Mouse (Mus musculus): ENCODE measurements around the gene Ccdc125. TPM values are rescaled to one million over a fixed set of nuclear protein-coding genes. Genes with fewer than 3 reads are reported as not detected.
A peak's percentile ranks its signal among the peaks of the same experiment; 100 is the strongest.

Ccdc125 gene
- polyA plus RNA-seq, 1 experiment from 2014 or later = 2.9 TPM

GRCm38 (mm10) chr13:100658091-100658490 lies 11.4 kb upstream of the Ccdc125 start:
- no peak overlapping the region for H3K27ac ChIP-seq (ENCODE audit: low read depth, low read length)
- H3K4me3 ChIP-seq (ENCODE audit: low read depth, low read length) = no peak overlapping the region
- H3K9ac ChIP-seq (ENCODE audit: low read length) = no peak overlapping the region
- H3K36me3 ChIP-seq (ENCODE audit: control insufficient read depth, insufficient read depth, low read length) = no peaks in the 10 kb centered on the region
- H3K4me2 ChIP-seq (ENCODE audit: low read depth, low read length, severe bottlenecking) = no peak overlapping the region
- no peaks in the 10 kb centered on the region for H3K27me3 ChIP-seq (ENCODE audit: control insufficient read depth, insufficient read depth, low read length)
- H3K4me1 ChIP-seq (replicated peaks; ENCODE audit: control insufficient read depth, insufficient read depth, low read length) = no peaks in the 10 kb centered on the region
- 94% methylated on average over 5 of the region's 5 CpGs for WGBS
- no peak for ATAC-seq (replicated peaks; ENCODE audit: low FRiP score)
- H3K9me3 ChIP-seq (ENCODE audit: control insufficient read depth, low read length) = no peaks in the 10 kb centered on the region
- DNase-seq (ENCODE audit: low spot score) = no peak

- no peaks in the 10 kb centered on the region for H3K27me3 ChIP-seq (ENCODE audit: control insufficient read depth, insufficient read depth, low read length)
- no peaks in the 10 kb centered on the region for H3K36me3 ChIP-seq (ENCODE audit: control insufficient read depth, insufficient read depth, low read length)
- no peaks in the 10 kb centered on the region for H3K9me3 ChIP-seq (ENCODE audit: control insufficient read depth, low read length)
- no peak overlapping the region for H3K27ac ChIP-seq (ENCODE audit: low read depth, low read length)
- H3K4me3 ChIP-seq (ENCODE audit: low read depth, low read length) = no peak overlapping the region
- DNase-seq (ENCODE audit: low spot score) (peak; percentile 80), ATAC-seq (replicated peaks; ENCODE audit: low FRiP score) (peak; percentile 55; the same call in 1 of the 2 replicates)
- H3K4me2 ChIP-seq (ENCODE audit: low read depth, low read length, severe bottlenecking) = no peak overlapping the region
- no peak overlapping the region for H3K9ac ChIP-seq (ENCODE audit: low read length)
- WGBS = 51% methylated on average over 4 of the region's 4 CpGs
- H3K4me1 ChIP-seq (replicated peaks; ENCODE audit: control insufficient read depth, insufficient read depth, low read length) = no peaks in the 10 kb centered on the region
Measured at GRCm38 (mm10) chr13:100659864-100660456, 9.6 kb upstream of the Ccdc125 start.

GRCm38 (mm10) chr13:100670181-100670741 lies 744 bp downstream of the Ccdc125 start:
- H3K4me1 ChIP-seq (replicated peaks; ENCODE audit: control insufficient read depth, insufficient read depth, low read length) = no peaks in the 10 kb centered on the region
- ATAC-seq (replicated peaks; ENCODE audit: low FRiP score) = no peak
- peak overlapping the region; percentile 57; the same call in 1 of the 2 replicates for H3K9ac ChIP-seq (ENCODE audit: low read length)
- no peaks in the 10 kb centered on the region for H3K9me3 ChIP-seq (ENCODE audit: control insufficient read depth, low read length)
- no peak overlapping the region for H3K27ac ChIP-seq (ENCODE audit: low read depth, low read length)
- 63% methylated on average over 9 of the region's 9 CpGs for WGBS
- H3K36me3 ChIP-seq (ENCODE audit: control insufficient read depth, insufficient read depth, low read length) = peaks cover 3% of the 10 kb centered on the region; the same call in 1 of the 2 replicates
- peak overlapping the region; percentile 86; the same call in 1 of the 2 replicates for H3K4me2 ChIP-seq (ENCODE audit: low read depth, low read length, severe bottlenecking)
- no peak for DNase-seq (ENCODE audit: low spot score)
- H3K27me3 ChIP-seq (ENCODE audit: control insufficient read depth, insufficient read depth, low read length) = no peaks in the 10 kb centered on the region
- H3K4me3 ChIP-seq (ENCODE audit: low read depth, low read length) = peak overlapping the region; percentile 57

- no peak for ATAC-seq (replicated peaks; ENCODE audit: low FRiP score)
- Histone ChIP-seq H3K27me3 (ENCODE audit: control insufficient read depth, insufficient read depth, low read length) (no peaks in the 10 kb centered on the region), H3K4me1 (replicated peaks; ENCODE audit: control insufficient read depth, insufficient read depth, low read length) (no peaks in the 10 kb centered on the region), H3K4me3 (ENCODE audit: low read depth, low read length) (no peak overlapping the region), H3K36me3 (ENCODE audit: control insufficient read depth, insufficient read depth, low read length) (no peaks in the 10 kb centered on the region), H3K27ac (ENCODE audit: low read depth, low read length) (no peak overlapping the region), H3K9me3 (ENCODE audit: control insufficient read depth, low read length) (no peaks in the 10 kb centered on the region), H3K9ac (ENCODE audit: low read length) (no peak overlapping the region), H3K4me2 (ENCODE audit: low read depth, low read length, severe bottlenecking) (no peak overlapping the region)
- WGBS = 89% methylated on average over 15 of the region's 15 CpGs
- DNase-seq (ENCODE audit: low spot score) = peak; percentile 42
Measured at GRCm38 (mm10) chr13:100675936-100676635, 6.6 kb downstream of the Ccdc125 start.

GRCm38 (mm10) chr13:100681615-100682014 lies 12.1 kb downstream of the Ccdc125 start:
- no peaks in the 10 kb centered on the region for H3K4me1 ChIP-seq (replicated peaks; ENCODE audit: control insufficient read depth, insufficient read depth, low read length)
- DNase-seq (ENCODE audit: low spot score) = no peak
- WGBS = 89% methylated on average over 8 of the region's 8 CpGs
- no peaks in the 10 kb centered on the region for H3K27me3 ChIP-seq (ENCODE audit: control insufficient read depth, insufficient read depth, low read length)
- H3K9me3 ChIP-seq (ENCODE audit: control insufficient read depth, low read length) = no peaks in the 10 kb centered on the region
- no peak overlapping the region for H3K9ac ChIP-seq (ENCODE audit: low read length)
- no peak for ATAC-seq (replicated peaks; ENCODE audit: low FRiP score)
- no peak overlapping the region for H3K27ac ChIP-seq (ENCODE audit: low read depth, low read length)
- H3K4me3 ChIP-seq (ENCODE audit: low read depth, low read length) = no peak overlapping the region
- no peak overlapping the region for H3K4me2 ChIP-seq (ENCODE audit: low read depth, low read length, severe bottlenecking)
- no peaks in the 10 kb centered on the region for H3K36me3 ChIP-seq (ENCODE audit: control insufficient read depth, insufficient read depth, low read length)

- H3K27me3 ChIP-seq (ENCODE audit: control insufficient read depth, insufficient read depth, low read length) = no peaks in the 10 kb centered on the region
- no peak overlapping the region for H3K4me2 ChIP-seq (ENCODE audit: low read depth, low read length, severe bottlenecking)
- ATAC-seq (replicated peaks; ENCODE audit: low FRiP score) (no peak), DNase-seq (ENCODE audit: low spot score) (no peak)
- H3K27ac ChIP-seq (ENCODE audit: low read depth, low read length) = no peak overlapping the region
- H3K4me3 ChIP-seq (ENCODE audit: low read depth, low read length) = no peak overlapping the region
- WGBS = 85% methylated on average over 2 of the region's 2 CpGs
- H3K9ac ChIP-seq (ENCODE audit: low read length) = no peak overlapping the region
- no peaks in the 10 kb centered on the region for H3K36me3 ChIP-seq (ENCODE audit: control insufficient read depth, insufficient read depth, low read length)
- no peaks in the 10 kb centered on the region for H3K4me1 ChIP-seq (replicated peaks; ENCODE audit: control insufficient read depth, insufficient read depth, low read length)
- H3K9me3 ChIP-seq (ENCODE audit: control insufficient read depth, low read length) = no peaks in the 10 kb centered on the region
Measured at GRCm38 (mm10) chr13:100682837-100683236, 13.3 kb downstream of the Ccdc125 start.

GRCm38 (mm10) chr13:100684355-100684754 lies 14.8 kb downstream of the Ccdc125 start:
- Histone ChIP-seq H3K36me3 (ENCODE audit: control insufficient read depth, insufficient read depth, low read length) (no peaks in the 10 kb centered on the region), H3K27me3 (ENCODE audit: control insufficient read depth, insufficient read depth, low read length) (no peaks in the 10 kb centered on the region), H3K4me3 (ENCODE audit: low read depth, low read length) (no peak overlapping the region), H3K4me1 (replicated peaks; ENCODE audit: control insufficient read depth, insufficient read depth, low read length) (no peaks in the 10 kb centered on the region), H3K9ac (ENCODE audit: low read length) (no peak overlapping the region), H3K9me3 (ENCODE audit: control insufficient read depth, low read length) (no peaks in the 10 kb centered on the region), H3K4me2 (ENCODE audit: low read depth, low read length, severe bottlenecking) (no peak overlapping the region), H3K27ac (ENCODE audit: low read depth, low read length) (no peak overlapping the region)
- DNase-seq (ENCODE audit: low spot score) = no peak
- no peak for ATAC-seq (replicated peaks; ENCODE audit: low FRiP score)
- 75% methylated on average over 2 of the region's 2 CpGs for WGBS

GRCm38 (mm10) chr13:100687513-100687912 lies 18.0 kb downstream of the Ccdc125 start:
- 63% methylated on average over 7 of the region's 7 CpGs for WGBS
- H3K36me3 ChIP-seq (ENCODE audit: control insufficient read depth, insufficient read depth, low read length) = no peaks in the 10 kb centered on the region
- H3K4me3 ChIP-seq (ENCODE audit: low read depth, low read length) = no peak overlapping the region
- H3K27ac ChIP-seq (ENCODE audit: low read depth, low read length) = no peak overlapping the region
- no peak overlapping the region for H3K4me2 ChIP-seq (ENCODE audit: low read depth, low read length, severe bottlenecking)
- no peak for DNase-seq (ENCODE audit: low spot score)
- H3K27me3 ChIP-seq (ENCODE audit: control insufficient read depth, insufficient read depth, low read length) = no peaks in the 10 kb centered on the region
- H3K9ac ChIP-seq (ENCODE audit: low read length) = no peak overlapping the region
- H3K9me3 ChIP-seq (ENCODE audit: control insufficient read depth, low read length) = no peaks in the 10 kb centered on the region
- ATAC-seq (replicated peaks; ENCODE audit: low FRiP score) = no peak
- H3K4me1 ChIP-seq (replicated peaks; ENCODE audit: control insufficient read depth, insufficient read depth, low read length) = no peaks in the 10 kb centered on the region
